Mouse (Mus musculus) CH12.LX (cell line): ENCODE results near the gene Casz1. TPM values are rescaled to one million over a fixed set of nuclear protein-coding genes. Genes with fewer than 3 reads are reported as not detected.

Experiments used
- DNase-seq: peaks from one replicate; pipeline ENCODE4 v3.0.0-alpha.2; 2013; ENCODE audit errors: extremely low read depth
- H3K27ac ChIP-seq: 2 replicates; pipeline ENCODE4 v1.5.1; 2012; ENCODE audit warnings: low read depth, mild to moderate bottlenecking, control low read depth, moderate library complexity; ENCODE audit not compliant: insufficient read depth
- H3K27me3 ChIP-seq: replicated peaks from 2 replicates; pipeline ENCODE3; 2012; ENCODE audit warnings: inconsistent platforms
- H3K36me3 ChIP-seq, 2 experiments: replicated peaks in 1 of 2; 2 replicates each; pipeline versions ENCODE3 to v1.6.1; 2012; ENCODE audit warnings: inconsistent platforms in 1 of 2, low read length in 1 of 2, mild to moderate bottlenecking in 1 of 2, mixed read lengths in 1 of 2, moderate library complexity in 1 of 2; ENCODE audit not compliant: control insufficient read depth in 1 of 2, insufficient read depth in 1 of 2
- H3K4me1 ChIP-seq, 2 experiments: 2 replicates each; pipeline ENCODE4 v1.6.1; 2012; ENCODE audit warnings: inconsistent platforms in 1 of 2, moderate library complexity in 1 of 2; ENCODE audit not compliant: insufficient read depth in 2 of 2, control insufficient read depth in 1 of 2
- H3K4me2 ChIP-seq: 2 replicates; pipeline ENCODE4 v1.6.1; 2012; ENCODE audit warnings: low read depth, mild to moderate bottlenecking, control low read depth; ENCODE audit not compliant: poor library complexity, insufficient read depth, severe bottlenecking
- H3K4me3 ChIP-seq, 3 experiments: fragments of 150-350 bp in 1 of 3; sonication (generic) in 1 of 3; replicated peaks in 1 of 3; 2 replicates each; pipeline versions ENCODE3 to v1.5.1; 2011 to 2012; ENCODE audit warnings: low read depth in 2 of 3, low read length in 2 of 3, mild to moderate bottlenecking in 2 of 3, moderate library complexity in 2 of 3, control low read depth in 1 of 3, improper control_type of control experiment in 1 of 3, inconsistent platforms in 1 of 3, mixed read lengths in 1 of 3; ENCODE audit not compliant: poor library complexity in 1 of 3
- H3K79me2 ChIP-seq: replicated peaks from 2 replicates; pipeline ENCODE4 v1.6.1; 2012; ENCODE audit warnings: mild to moderate bottlenecking, moderate library complexity; ENCODE audit not compliant: control insufficient read depth, poor library complexity, insufficient read depth, severe bottlenecking; ENCODE audit errors: extremely low read depth
- H3K9ac ChIP-seq: 2 replicates; pipeline ENCODE4 v1.6.1; 2012; ENCODE audit warnings: low read depth, mild to moderate bottlenecking, control low read depth, moderate library complexity; ENCODE audit not compliant: insufficient read depth
- H3K9me3 ChIP-seq: replicated peaks from 2 replicates; pipeline ENCODE3; 2012; ENCODE audit warnings: low read length, inconsistent platforms, mixed read lengths
- BHLHE40 ChIP-seq: IDR thresholded peaks from 2 replicates; pipeline ENCODE4 v1.6.1; 2011; ENCODE audit warnings: mild to moderate bottlenecking, low read depth, low read length, improper control_type of control experiment
- CHD1 ChIP-seq: IDR thresholded peaks from 2 replicates; pipeline ENCODE4 v1.6.1; 2012; ENCODE audit warnings: low read depth, low read length, improper control_type of control experiment, inconsistent platforms
- CHD2 ChIP-seq: IDR thresholded peaks from 2 replicates; pipeline ENCODE4 v1.6.1; 2011; ENCODE audit warnings: low read length, improper control_type of control experiment
- E2F4 ChIP-seq: IDR thresholded peaks from 2 replicates; pipeline ENCODE4 v1.6.1; 2011; ENCODE audit warnings: low read depth, low read length, improper control_type of control experiment; ENCODE audit not compliant: insufficient replicate concordance
- ELF1 ChIP-seq: IDR thresholded peaks from 2 replicates; pipeline ENCODE4 v1.6.1; 2014; ENCODE audit warnings: low read depth, mild to moderate bottlenecking, inconsistent platforms, low read length, improper control_type of control experiment
- EP300 ChIP-seq: IDR thresholded peaks from 2 replicates; pipeline ENCODE4 v1.6.1; 2011; ENCODE audit warnings: low read length, improper control_type of control experiment
- GABPA ChIP-seq: IDR thresholded peaks from 2 replicates; pipeline ENCODE4 v1.6.1; 2012; ENCODE audit warnings: low read depth, low read length, improper control_type of control experiment, inconsistent platforms; ENCODE audit not compliant: insufficient replicate concordance
- HCFC1 ChIP-seq: IDR thresholded peaks from 2 replicates; pipeline ENCODE4 v1.6.1; 2012; ENCODE audit warnings: low read depth, mild to moderate bottlenecking, inconsistent platforms, low read length, improper control_type of control experiment
- IRF4 ChIP-seq: IDR thresholded peaks from 2 replicates; pipeline ENCODE4 v1.6.1; 2014; ENCODE audit warnings: low read depth, mild to moderate bottlenecking, inconsistent platforms, low read length, improper control_type of control experiment
- MAFK ChIP-seq: IDR thresholded peaks from 2 replicates; pipeline ENCODE4 v1.6.1; 2011; ENCODE audit warnings: low read length, improper control_type of control experiment; ENCODE audit not compliant: insufficient replicate concordance
- MAX ChIP-seq: IDR thresholded peaks from 2 replicates; pipeline ENCODE4 v1.6.1; 2011; ENCODE audit warnings: low read length, improper control_type of control experiment
- MAZ ChIP-seq: IDR thresholded peaks from 2 replicates; pipeline ENCODE4 v1.6.1; 2012; ENCODE audit warnings: low read depth, mild to moderate bottlenecking, inconsistent platforms, low read length, improper control_type of control experiment, moderate library complexity
- MEF2A ChIP-seq: IDR thresholded peaks from 2 replicates; pipeline ENCODE4 v1.6.1; 2014; ENCODE audit warnings: low read depth, mild to moderate bottlenecking, inconsistent platforms, low read length, improper control_type of control experiment, borderline replicate concordance
- MXI1 ChIP-seq: IDR thresholded peaks from 2 replicates; pipeline ENCODE4 v1.6.1; 2011; ENCODE audit warnings: mild to moderate bottlenecking, low read depth, low read length, improper control_type of control experiment
- MYC ChIP-seq: IDR thresholded peaks from 2 replicates; pipeline ENCODE4 v1.6.1; 2011; ENCODE audit warnings: low read depth, mild to moderate bottlenecking, improper control_type of control experiment, low read length
- PAX5 ChIP-seq: IDR thresholded peaks from 2 replicates; pipeline ENCODE4 v1.6.1; 2012; ENCODE audit warnings: low read length, inconsistent platforms, mixed read lengths
- RAD21 ChIP-seq: IDR thresholded peaks from 2 replicates; pipeline ENCODE4 v1.6.1; 2011; ENCODE audit warnings: low read depth, mild to moderate bottlenecking, low read length, improper control_type of control experiment, moderate library complexity
- RCOR1 ChIP-seq: conservative IDR thresholded peaks from 2 replicates; pipeline ENCODE4 v1.6.1; 2012; ENCODE audit warnings: low read depth, mild to moderate bottlenecking, inconsistent platforms, low read length, improper control_type of control experiment
- SIN3A ChIP-seq: IDR thresholded peaks from 2 replicates; pipeline ENCODE4 v1.6.1; 2012; ENCODE audit warnings: low read length, improper control_type of control experiment, inconsistent platforms
- SMC3 ChIP-seq: IDR thresholded peaks from 2 replicates; pipeline ENCODE4 v1.6.1; 2011; ENCODE audit warnings: low read depth, low read length, improper control_type of control experiment
- TCF12 ChIP-seq: IDR thresholded peaks from 2 replicates; pipeline ENCODE4 v1.6.1; 2014; ENCODE audit warnings: low read depth, mild to moderate bottlenecking, inconsistent platforms, low read length, improper control_type of control experiment
- UBTF ChIP-seq: IDR thresholded peaks from 2 replicates; pipeline ENCODE4 v1.6.1; 2012; ENCODE audit warnings: low read depth, mild to moderate bottlenecking, inconsistent platforms, low read length, improper control_type of control experiment, moderate library complexity
- USF1 ChIP-seq: IDR thresholded peaks from 2 replicates; pipeline ENCODE4 v1.6.1; 2014; ENCODE audit warnings: low read depth, mild to moderate bottlenecking, inconsistent platforms, low read length, improper control_type of control experiment
- USF2 ChIP-seq: conservative IDR thresholded peaks from 2 replicates; pipeline ENCODE4 v1.6.1; 2011; ENCODE audit warnings: low read depth, low read length, improper control_type of control experiment
- ZC3H11A ChIP-seq: IDR thresholded peaks from 2 replicates; pipeline ENCODE4 v1.6.1; 2012; ENCODE audit warnings: low read depth, mild to moderate bottlenecking, inconsistent platforms, low read length, improper control_type of control experiment
- ZKSCAN1 ChIP-seq: IDR thresholded peaks from 2 replicates; pipeline ENCODE4 v1.6.1; 2012; ENCODE audit warnings: low read depth, inconsistent platforms, low read length, improper control_type of control experiment, borderline replicate concordance
- ZMIZ1 ChIP-seq: IDR thresholded peaks from 2 replicates; pipeline ENCODE4 v1.6.1; 2012; ENCODE audit warnings: low read depth, mild to moderate bottlenecking, inconsistent platforms, low read length, improper control_type of control experiment
- dilution Hi-C: fragments of 300-500 bp; cut with MboI; formaldehyde crosslinking; loops from 2 replicates; pipeline ENCODE4 v1.14.3; 2020; ENCODE audit warnings: low sequenced_read_pairs; ENCODE audit not compliant: extremely low pct_unique_long_range_greater_than_20kb, extremely low pct_ligation_motif_present
- in situ Hi-C: fragments of 300-500 bp; cut with MboI; formaldehyde crosslinking; loops from 3 replicates; pipeline ENCODE4 v1.14.3; 2019; ENCODE audit warnings: low sequenced_read_pairs, low pct_ligation_motif_present, low pct_unique_long_range_greater_than_20kb, mixed read lengths
- polyA plus RNA-seq: library from polyadenylated mRNA; unstranded; fragments of >175 nt; gene quantifications from 2 replicates; pipeline ENCODE4 v1.2.1, GENCODE M21; 2012; ENCODE audit warnings: low read depth; ENCODE audit not compliant: insufficient read length
- total RNA-seq, 2 experiments: library from RNA; depleted of rRNA; stranded (reverse); fragments of 300-350 nt in 1 of 2; fragments of >200 nt in 1 of 2; gene quantifications; 2 replicates each; pipeline ENCODE4 v1.2.3; 2012 to 2014

Gene Casz1
- total and polyA plus RNA-seq, 3 experiments: 0.12 to 0.36 (median 0.17) TPM

DNA sequence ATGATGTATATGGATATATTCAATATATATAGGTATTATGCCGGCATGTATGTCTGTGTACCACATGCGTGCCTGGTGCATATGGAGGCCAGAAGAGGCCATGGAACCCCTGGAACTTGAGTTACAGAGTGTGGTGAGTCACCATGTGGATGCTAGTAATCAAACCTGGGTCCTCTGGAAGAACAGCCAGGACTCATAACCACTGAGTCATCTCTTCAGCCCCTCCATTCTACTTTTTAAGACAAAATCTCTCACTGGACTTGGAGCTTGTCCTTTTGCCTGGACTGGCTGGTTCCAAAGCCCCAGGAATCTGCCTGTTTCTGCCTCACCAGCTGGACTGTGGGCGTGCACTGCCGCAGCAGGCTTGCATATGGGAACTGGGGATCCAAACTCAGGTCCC is 66.3 kb downstream of the Casz1 start:
- Histone ChIP-seq H3K27ac (no peak overlapping the region), H3K9ac (no peak overlapping the region), H3K9me3 (no peaks in the 10 kb centered on the region), H3K36me3 (no peaks in the 10 kb centered on the region), H3K79me2 (no peaks in the 10 kb centered on the region), H3K4me3 (no peak overlapping the region), H3K4me2 (no peak overlapping the region), H3K27me3 (peaks cover 85% of the 10 kb centered on the region), H3K4me1 (no peaks in the 10 kb centered on the region)
- in situ Hi-C loops (no loop called here), dilution Hi-C loops (no loop called here)
- TF ChIP-seq RAD21 (no peak), EP300 (no peak), RCOR1 (no peak), ELF1 (no peak), MXI1 (no peak), CHD1 (no peak), USF1 (no peak), BHLHE40 (no peak), CHD2 (no peak), ZC3H11A (no peak), GABPA (no peak), ZMIZ1 (no peak), MEF2A (no peak), MAX (no peak), MYC (no peak), TCF12 (no peak), SMC3 (no peak), MAFK (no peak), MAZ (no peak)
- DNase-seq: no peak

DNA sequence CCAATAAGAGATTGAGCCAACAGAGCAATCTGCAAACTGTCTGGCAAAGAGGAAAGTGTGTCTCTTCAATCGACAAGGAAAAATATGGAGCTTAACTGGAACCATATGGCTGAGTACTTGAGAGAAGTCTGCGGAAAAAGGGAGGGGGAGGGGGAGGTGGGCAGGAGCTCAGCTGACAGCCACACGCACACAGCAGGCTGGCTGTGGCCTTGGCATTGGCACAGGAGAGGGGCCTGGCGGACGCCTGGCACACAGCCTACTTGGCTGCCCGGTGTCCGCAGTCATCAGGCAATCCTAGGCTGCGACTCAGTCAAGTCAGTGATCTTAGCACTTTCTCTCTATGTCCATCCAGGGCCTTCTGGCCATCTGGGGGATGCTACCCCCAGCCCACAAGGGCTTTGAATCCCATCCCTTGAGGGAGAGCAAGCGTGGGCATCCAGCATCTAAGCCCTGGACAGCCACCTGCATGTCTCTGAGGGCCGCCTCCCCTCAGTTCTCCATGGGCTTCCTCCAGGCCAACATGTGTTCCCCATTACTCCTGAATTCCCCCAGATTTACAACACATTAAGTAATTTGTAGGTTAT is 67.6 kb downstream of the Casz1 start:
- H3K4me2 ChIP-seq: no peak overlapping the region
- H3K9me3 ChIP-seq: no peaks in the 10 kb centered on the region
- dilution Hi-C loops: no loop called here
- H3K27ac ChIP-seq: no peak overlapping the region
- in situ Hi-C loops: no loop called here
- no peaks in the 10 kb centered on the region for H3K79me2 ChIP-seq
- no peak for DNase-seq
- H3K27me3 ChIP-seq: peaks cover 86% of the 10 kb centered on the region
- H3K4me3 ChIP-seq: no peak overlapping the region
- TF ChIP-seq RAD21 (no peak), UBTF (no peak), MEF2A (no peak), USF1 (no peak), IRF4 (no peak), SMC3 (no peak), RCOR1 (no peak), PAX5 (no peak), HCFC1 (no peak), SIN3A (no peak), BHLHE40 (no peak), E2F4 (no peak), MXI1 (no peak), ZKSCAN1 (no peak), USF2 (no peak), MAZ (no peak), CHD2 (no peak), ZMIZ1 (no peak)
- H3K36me3 ChIP-seq: no peaks in the 10 kb centered on the region
- H3K4me1 ChIP-seq: peaks cover 0 to 3% of the 10 kb centered on the region in 2 experiments; a peak in 1 of 4 replicates
- no peak overlapping the region for H3K9ac ChIP-seq
